Mouse (Mus musculus) gastrocnemius, postnatal 14 days (tissue): ENCODE measurements around the gene Dhx32. TPM values are rescaled to one million over a fixed set of nuclear protein-coding genes. Genes with fewer than 3 reads are reported as not detected.

ENCODE experiments used
- DNase-seq: peaks from one replicate; pipeline ENCODE4 v3.0.0; 2021; ENCODE audit warnings: mixed read lengths
- intact Hi-C: fragments of 180-260 bp; cut with DNase I; formaldehyde crosslinking; loops from one replicate; pipeline ENCODE4 v1.15.1; 2025; ENCODE audit warnings: low total_unique reads
- total RNA-seq, 2 experiments: library from RNA; stranded (reverse); gene quantifications; 2 replicates each; pipeline ENCODE4 v1.2.3; 2021

Gene Dhx32
- total RNA-seq, 2 experiments from 2014 or later, result 25.7 to 33.6 TPM

GRCm38 (mm10) chr7:133775796-133776625, 6.5 kb downstream of the Dhx32 start:
- intact Hi-C loops, result no loop called here
- peak; percentile 49 for DNase-seq

DNA sequence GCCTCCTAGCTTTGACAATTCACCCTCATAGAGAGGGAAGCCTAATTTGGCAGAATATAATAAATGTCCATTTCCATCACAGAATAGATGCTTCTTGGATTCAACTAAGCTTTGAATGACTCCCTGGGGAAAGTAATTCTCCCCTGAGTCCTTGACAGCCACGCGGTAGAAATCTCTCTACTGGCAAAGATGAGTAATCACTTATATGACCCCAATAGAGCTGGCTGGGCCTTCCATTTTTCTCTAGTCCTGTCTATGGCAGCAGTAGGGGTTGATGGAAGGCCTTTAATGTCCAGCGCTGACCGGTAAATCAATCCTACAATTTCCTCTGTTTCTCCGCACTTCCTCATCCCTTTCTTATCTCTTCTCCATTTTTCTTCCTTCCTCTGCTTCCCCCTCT, 7.3 kb downstream of the Dhx32 start:
- no peak for DNase-seq
- intact Hi-C loops, result no loop called here

- no peak for DNase-seq
- intact Hi-C loops, result no loop called here
These were observed 14.0 kb downstream of the Dhx32 start for GRCm38 (mm10) chr7:133768517-133768916.

DNA sequence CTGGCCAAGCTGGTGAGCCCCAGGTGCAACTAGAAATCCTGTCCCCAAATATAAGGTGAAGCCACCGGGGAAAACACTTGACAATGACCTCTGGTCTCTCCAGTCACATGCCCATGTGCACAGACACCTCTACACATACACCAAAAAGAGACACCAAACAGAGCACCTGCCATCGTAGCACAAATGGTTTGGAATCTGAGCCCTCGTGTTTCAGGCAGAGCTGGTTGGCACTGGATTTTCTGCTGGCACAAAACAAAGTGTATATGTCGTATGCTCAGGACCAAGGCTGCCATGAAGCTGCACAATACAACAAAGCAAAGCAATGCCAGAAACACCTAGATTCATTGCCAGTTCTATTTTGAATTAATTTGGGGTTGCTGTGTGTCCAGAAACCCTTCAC, 14.5 kb downstream of the Dhx32 start:
- DNase-seq, result no peak
- intact Hi-C loops, result no loop called here

DNA sequence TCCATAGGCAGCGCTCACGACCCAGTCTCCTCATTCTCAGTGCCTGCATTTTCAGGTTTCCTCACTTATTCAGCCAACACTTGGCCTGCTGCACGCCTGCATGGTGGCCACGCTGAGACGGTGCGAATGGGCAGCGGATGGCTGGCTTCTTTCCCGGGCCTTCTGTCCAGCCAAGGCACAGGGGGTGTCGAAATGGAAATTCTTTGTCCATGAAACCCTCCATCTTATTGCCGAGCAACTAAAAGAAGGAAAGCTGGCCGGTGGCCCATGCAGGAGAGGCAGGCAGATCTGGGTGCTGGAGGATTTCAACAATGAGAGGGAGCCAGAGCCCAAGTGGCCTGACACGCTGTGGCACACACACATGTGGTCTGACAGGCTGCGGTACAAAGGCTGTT, 16.7 kb downstream of the Dhx32 start:
- intact Hi-C loops, result no loop called here

GRCm38 (mm10) chr7:133765240-133765848, 17.2 kb downstream of the Dhx32 start:
- DNase-seq, result no peak
- intact Hi-C loops, result no loop called here

More for the DNA sequence above, 16.7 kb downstream of the Dhx32 start:
- peak; percentile 69 for DNase-seq

DNA sequence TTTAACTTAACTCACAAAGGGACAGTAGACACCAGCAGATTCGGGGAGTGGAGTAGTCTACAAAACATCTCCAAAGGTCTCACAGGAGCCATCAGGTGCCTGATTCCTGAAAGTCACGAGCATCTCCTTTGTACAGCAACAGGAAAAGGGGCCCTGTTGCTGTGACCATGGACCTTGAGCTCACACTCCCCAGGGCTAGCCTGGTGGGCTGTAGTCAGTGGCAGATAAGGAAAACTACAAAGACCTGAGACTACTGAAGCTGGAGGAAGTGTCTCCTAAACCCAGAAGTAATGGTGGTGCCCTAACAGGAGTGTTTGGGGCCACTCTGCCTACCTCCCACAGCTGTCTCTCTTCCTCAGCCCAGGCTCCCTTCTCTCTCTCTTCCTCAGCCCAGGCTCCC, 18.1 kb downstream of the Dhx32 start:
- no peak for DNase-seq
- intact Hi-C loops, result no loop called here

DNA sequence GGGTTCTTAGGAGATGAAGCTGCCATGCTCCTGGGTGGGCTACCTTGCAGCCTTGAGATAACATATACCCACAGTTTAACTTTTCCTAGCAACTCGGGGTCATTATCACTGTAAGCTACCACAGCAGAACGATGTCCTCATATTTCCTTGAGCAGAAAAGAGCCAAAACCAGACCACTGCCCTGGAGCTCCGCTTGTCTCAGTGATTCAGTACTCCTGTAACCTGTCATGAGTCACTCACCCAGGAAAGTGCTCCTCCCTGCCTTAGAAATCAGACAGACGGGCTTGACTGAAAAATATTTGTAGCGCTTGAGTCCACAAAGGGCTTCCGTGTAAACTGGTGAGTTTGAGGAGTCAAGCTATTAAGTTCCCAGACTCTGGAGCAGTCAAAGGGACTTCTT, 19.8 kb downstream of the Dhx32 start:
- no peak for DNase-seq
- intact Hi-C loops, result no loop called here

DNA sequence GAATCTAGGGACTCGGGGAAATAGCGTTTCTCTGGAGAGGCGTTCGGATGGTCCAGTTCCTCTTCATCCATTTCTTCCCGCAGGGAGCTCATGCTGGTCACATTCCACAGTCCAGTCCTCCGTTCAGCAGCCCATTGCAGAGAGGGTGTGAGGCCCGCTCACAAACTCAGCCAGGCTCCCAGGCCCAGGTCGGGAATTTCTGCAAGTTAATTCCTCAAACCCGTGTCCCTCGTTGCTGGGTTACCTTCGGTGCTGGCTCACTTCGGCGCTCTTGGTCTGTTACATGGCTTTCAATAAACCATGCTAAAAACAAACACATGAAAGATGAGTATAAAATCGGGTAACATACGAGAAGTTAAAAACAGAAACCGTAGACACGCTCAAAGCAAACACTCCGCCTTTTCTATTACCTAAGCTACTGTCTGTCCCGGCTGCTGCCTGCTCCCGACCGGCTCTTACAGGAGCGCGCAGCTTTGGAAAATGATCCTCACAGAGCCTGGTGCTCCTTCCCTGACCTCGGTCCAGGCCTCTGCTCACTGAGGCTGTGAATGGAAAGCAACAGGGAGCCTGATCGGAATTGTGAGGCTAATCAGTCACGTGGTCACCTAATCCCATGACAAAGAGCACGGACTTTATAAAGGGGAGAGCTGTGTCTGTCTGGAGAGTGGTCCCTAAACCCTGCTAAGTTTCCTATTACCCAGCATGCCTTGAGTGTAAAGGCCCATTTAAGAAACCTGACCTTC, 22.7 kb downstream of the Dhx32 start:
- DNase-seq, result no peak
- intact Hi-C loops, result no loop called here

DNA sequence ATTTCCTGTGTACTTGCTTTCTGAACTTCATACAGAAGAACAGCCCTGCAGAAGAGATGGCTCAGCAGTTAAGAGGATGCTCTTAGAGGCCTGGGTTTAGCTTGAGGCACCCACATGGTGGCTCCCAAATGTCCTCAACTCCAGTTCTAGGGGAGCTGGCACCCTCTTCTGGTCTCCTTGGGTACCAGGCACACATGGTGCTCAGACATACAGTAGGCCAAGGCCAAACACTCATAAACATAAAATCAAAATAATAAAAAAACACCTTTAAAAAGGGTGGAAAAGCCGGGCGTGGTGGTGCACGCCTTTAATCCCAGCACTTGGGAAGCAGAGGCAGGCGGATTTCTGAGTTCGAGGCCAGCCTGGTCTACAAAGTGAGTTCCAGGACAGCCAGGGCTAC, 23.8 kb downstream of the Dhx32 start:
- DNase-seq, result no peak

DNA sequence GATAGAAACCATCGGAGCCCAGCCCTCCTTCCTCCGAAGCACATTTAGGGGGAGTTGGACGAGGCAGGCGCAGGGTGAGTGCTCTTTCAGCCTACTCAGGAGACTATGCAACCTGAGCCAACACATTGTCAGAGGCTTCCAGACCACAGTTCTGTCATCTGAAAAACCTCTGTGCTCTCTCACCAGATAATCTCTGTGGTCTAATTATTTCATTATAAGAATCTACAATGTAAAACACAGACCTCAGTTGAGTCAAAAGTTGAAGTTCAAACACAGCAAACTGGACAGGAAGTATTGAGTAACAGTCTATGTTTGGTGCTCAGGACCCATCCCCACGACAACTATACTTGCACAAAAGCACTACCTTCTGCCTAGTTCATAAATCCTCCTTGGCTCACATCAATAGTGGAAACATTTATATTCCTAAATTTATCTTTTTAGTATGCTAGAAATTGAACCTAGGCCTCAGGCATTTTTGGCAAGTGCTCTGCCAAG, 24.5 kb downstream of the Dhx32 start:
- intact Hi-C loops, result no loop called here
- DNase-seq, result no peak

More for the DNA sequence above, 23.8 kb downstream of the Dhx32 start:
- intact Hi-C loops, result no loop called here

- DNase-seq, result no peak
- intact Hi-C loops, result no loop called here
These were observed 31.4 kb downstream of the Dhx32 start for GRCm38 (mm10) chr7:133751163-133751562.

DNA sequence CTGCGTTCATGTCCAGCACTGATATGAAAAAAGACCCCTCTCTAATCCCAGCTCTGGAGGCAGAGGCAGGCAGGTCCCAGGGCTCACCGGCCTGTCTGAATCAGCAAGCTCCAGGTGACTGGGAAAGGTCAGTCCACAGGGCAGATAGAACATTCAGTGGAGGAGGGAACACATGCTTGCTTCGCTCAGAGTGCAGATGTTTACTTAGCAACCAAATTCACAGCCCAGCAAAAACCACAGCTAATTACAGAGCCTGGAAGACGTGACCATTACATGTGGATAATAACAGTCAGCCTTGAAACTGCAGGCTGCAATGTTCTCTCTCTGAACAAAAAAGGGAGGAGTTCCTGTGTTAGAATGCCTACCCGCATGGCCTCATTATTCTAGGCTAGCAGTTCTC, 31.9 kb downstream of the Dhx32 start:
- no peak for DNase-seq
- intact Hi-C loops, result no loop called here

DNA sequence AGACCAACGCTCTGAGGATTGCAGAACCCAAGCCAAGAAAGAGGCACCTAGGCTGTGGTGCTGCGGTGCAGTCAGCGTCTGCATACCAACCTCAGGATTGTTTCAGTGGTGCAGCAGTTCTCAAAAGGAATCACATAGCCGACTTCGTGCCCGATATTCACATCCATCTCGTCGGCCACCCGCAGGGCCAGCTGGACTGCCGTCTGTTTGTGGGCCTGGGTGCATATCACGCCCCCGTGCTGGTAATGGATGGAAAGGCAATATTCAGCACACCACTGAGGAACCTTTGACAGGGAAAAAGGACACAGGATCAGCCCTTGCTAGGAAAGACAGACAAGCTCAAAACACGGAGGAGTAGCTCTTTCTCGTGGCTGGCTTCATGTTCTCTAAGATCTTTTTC, 33.8 kb downstream of the Dhx32 start:
- DNase-seq, result no peak
- intact Hi-C loops, result no loop called here

DNA sequence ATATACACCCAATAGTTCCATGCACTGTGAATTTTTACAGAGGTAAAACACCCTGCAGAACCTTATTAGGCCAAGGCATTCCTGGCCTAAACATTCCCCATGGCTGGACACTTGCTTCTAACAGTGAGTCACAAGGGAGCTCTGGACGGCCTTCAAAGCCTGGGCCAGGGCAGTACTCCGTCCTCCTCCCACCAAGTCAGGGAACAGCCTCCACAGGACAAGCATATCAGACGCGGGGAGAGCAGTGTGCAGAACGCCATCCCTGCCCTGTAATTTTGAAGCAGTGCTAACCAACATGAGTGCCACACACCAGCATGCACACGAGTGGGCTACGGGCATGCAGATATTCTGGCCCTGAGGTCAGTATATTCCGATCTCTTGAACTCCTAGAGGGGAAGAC, 35.2 kb downstream of the Dhx32 start:
- intact Hi-C loops, result no loop called here
- DNase-seq, result no peak

DNA sequence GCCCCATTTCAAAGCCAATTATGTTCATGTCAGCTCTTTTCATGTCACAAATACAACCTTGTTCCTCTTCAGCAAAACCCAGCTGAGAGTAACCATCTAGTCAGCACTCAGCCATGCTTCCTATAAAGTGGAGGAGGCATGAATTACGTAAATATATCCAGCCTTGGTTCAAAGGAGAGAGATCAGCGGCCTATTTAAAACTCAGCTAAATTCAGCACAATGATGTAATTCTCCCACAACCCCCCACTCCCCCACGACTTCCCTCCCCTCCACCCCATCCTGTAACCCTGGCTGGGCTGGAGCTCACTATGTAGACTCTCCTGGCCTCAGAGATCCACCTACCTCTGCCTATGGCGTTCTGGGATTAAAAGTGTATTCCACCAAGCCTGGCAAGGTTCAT, 37.8 kb downstream of the Dhx32 start:
- intact Hi-C loops, result no loop called here
- DNase-seq, result no peak

GRCm38 (mm10) chr7:133744209-133744608, 38.3 kb downstream of the Dhx32 start:
- intact Hi-C loops, result no loop called here
- DNase-seq, result no peak

DNA sequence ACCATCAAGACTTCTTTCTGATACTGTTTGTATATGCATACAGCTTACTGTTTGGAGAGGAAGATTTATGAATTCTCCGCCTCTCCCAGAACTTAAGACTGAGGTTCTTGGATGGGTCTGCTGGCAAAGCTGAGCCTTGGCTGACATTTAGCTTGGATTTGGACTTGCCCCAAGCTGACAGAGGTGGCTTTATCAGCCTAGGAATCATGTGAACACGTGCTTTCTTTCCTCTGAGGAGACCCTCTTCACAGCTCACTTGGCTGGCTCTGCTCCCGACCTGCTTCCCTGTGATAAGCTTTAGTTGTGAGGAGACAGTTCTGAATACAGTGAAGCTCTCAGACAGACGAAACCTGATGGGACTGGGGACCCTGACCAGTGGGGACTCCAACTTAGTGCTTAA, 38.9 kb downstream of the Dhx32 start:
- DNase-seq, result no peak
- intact Hi-C loops, result no loop called here

- DNase-seq, result no peak
- intact Hi-C loops, result no loop called here
These were observed 39.8 kb downstream of the Dhx32 start for GRCm38 (mm10) chr7:133742530-133743325.

GRCm38 (mm10) chr7:133740558-133740957, 42.0 kb downstream of the Dhx32 start:
- intact Hi-C loops, result no loop called here
- DNase-seq, result no peak
